Mouse (Mus musculus) cerebellum, adult 2 months (tissue): Measurements from ENCODE around the gene Btnl1. TPM values are rescaled to one million over a fixed set of nuclear protein-coding genes. Genes with fewer than 3 reads are reported as not detected.

Experiments used
- DNase-seq, 2 experiments: peaks; one replicate each; pipeline ENCODE4 v3.0.0; 2021
- H3K27ac ChIP-seq: fragments of 200-500 bp; 2 replicates; pipeline ENCODE4 v1.5.1; 2012; ENCODE audit warnings: low read length, control low read depth, inconsistent platforms; ENCODE audit not compliant: insufficient read depth
- H3K27me3 ChIP-seq: fragments of 200-500 bp; 2 replicates; pipeline ENCODE4 v1.6.1; 2012; ENCODE audit warnings: inconsistent platforms, mild to moderate bottlenecking, low read length, moderate library complexity; ENCODE audit not compliant: control insufficient read depth, insufficient read depth
- H3K4me1 ChIP-seq: fragments of 200-500 bp; 2 replicates; pipeline ENCODE4 v1.6.1; 2011; ENCODE audit warnings: low read length; ENCODE audit not compliant: control insufficient read depth, insufficient read depth
- H3K4me3 ChIP-seq: fragments of 200-500 bp; replicated peaks from 2 replicates; pipeline ENCODE3; 2011; ENCODE audit warnings: mild to moderate bottlenecking, low read depth, low read length, control low read depth; ENCODE audit not compliant: insufficient read depth
- CTCF ChIP-seq: fragments of 200-500 bp; IDR thresholded peaks from 2 replicates; pipeline ENCODE4 v1.5.1; 2011; ENCODE audit warnings: low read depth, mild to moderate bottlenecking, control low read depth, low read length, moderate library complexity, borderline replicate concordance; ENCODE audit not compliant: insufficient read depth
- POLR2A ChIP-seq: fragments of 200-500 bp; IDR thresholded peaks from 2 replicates; pipeline ENCODE4 v1.6.1; 2011; ENCODE audit warnings: low read length, control low read depth, borderline replicate concordance; ENCODE audit not compliant: insufficient read depth
- WGBS: fragments of 180-500 bp; shearing (Covaris S2); methylation state at CpG from one replicate; pipeline ENCODE4 v1.1.7; 2018; 5-methylcytosine and 5-hydroxymethylcytosine counted together
- polyA plus RNA-seq: library from polyadenylated mRNA; depleted of rRNA; stranded (reverse); fragments of >200 nt; gene quantifications from 2 replicates; pipeline ENCODE4 v1.2.3, GENCODE M21; 2012

The Btnl1 gene
- polyA plus RNA-seq, 1 experiment: not detected

- Histone ChIP-seq H3K27ac (no peak overlapping the region), H3K27me3 (no peaks in the 10 kb centered on the region), H3K4me3 (no peak overlapping the region), H3K4me1 (no peaks in the 10 kb centered on the region)
- 48% methylated on average over 6 of the region's 6 CpGs for WGBS
- DNase-seq: no peak
- TF ChIP-seq POLR2A: no peak
- TF ChIP-seq CTCF: no peak
Measured at GRCm38 (mm10) chr17:34377450-34378209, 698 bp downstream of the Btnl1 start.

- WGBS: 55% methylated on average over 2 of the region's 2 CpGs
- H3K4me1 ChIP-seq: no peaks in the 10 kb centered on the region
- TF ChIP-seq CTCF: no peak
- TF ChIP-seq POLR2A: no peak
- no peak for DNase-seq
- no peak overlapping the region for H3K27ac ChIP-seq
- H3K4me3 ChIP-seq: no peak overlapping the region
- H3K27me3 ChIP-seq: no peaks in the 10 kb centered on the region
Measured at GRCm38 (mm10) chr17:34378716-34379115, 1.8 kb downstream of the Btnl1 start.

- no peak for TF ChIP-seq POLR2A
- TF ChIP-seq CTCF: no peak
- DNase-seq: no peak
- WGBS: 14% methylated on average over 7 of the region's 7 CpGs
- Histone ChIP-seq H3K27ac (no peak overlapping the region), H3K4me1 (no peaks in the 10 kb centered on the region; the same call in 1 of the 2 replicates), H3K27me3 (no peaks in the 10 kb centered on the region), H3K4me3 (no peak overlapping the region)
Measured at GRCm38 (mm10) chr17:34379451-34379850, 2.5 kb downstream of the Btnl1 start.

- Histone ChIP-seq H3K27me3 (no peaks in the 10 kb centered on the region), H3K27ac (no peak overlapping the region), H3K4me1 (no peaks in the 10 kb centered on the region; the same call in 1 of the 2 replicates), H3K4me3 (no peak overlapping the region)
- TF ChIP-seq CTCF (no peak), POLR2A (no peak)
- WGBS: 78% methylated on average over 11 of the region's 11 CpGs
- no peak for DNase-seq
Measured at GRCm38 (mm10) chr17:34381876-34382275, 4.9 kb downstream of the Btnl1 start.

- 74% methylated on average over 7 of the region's 7 CpGs for WGBS
- DNase-seq: no peak
- Histone ChIP-seq H3K27me3 (no peaks in the 10 kb centered on the region), H3K27ac (no peak overlapping the region), H3K4me1 (no peaks in the 10 kb centered on the region; the same call in 1 of the 2 replicates), H3K4me3 (no peak overlapping the region)
- TF ChIP-seq POLR2A (no peak), CTCF (peak; percentile 11; the same call in 1 of the 2 replicates)
Measured at GRCm38 (mm10) chr17:34383212-34383611, 6.3 kb downstream of the Btnl1 start.

- WGBS: 38% methylated on average over 3 of the region's 3 CpGs
Measured at GRCm38 (mm10) chr17:34384699-34385098, 7.8 kb downstream of the Btnl1 start.

GRCm38 (mm10) chr17:34386656-34387055, 9.7 kb downstream of the Btnl1 start:
- DNase-seq: no peak
- Histone ChIP-seq H3K27ac (no peak overlapping the region), H3K4me3 (no peak overlapping the region), H3K4me1 (no peaks in the 10 kb centered on the region; the same call in 1 of the 2 replicates), H3K27me3 (no peaks in the 10 kb centered on the region)
- TF ChIP-seq POLR2A: no peak
- TF ChIP-seq CTCF: no peak
- 47% methylated on average over 2 of the region's 2 CpGs for WGBS

More at GRCm38 (mm10) chr17:34384699-34385098, 7.8 kb downstream of the Btnl1 start:
- H3K27me3 ChIP-seq: no peaks in the 10 kb centered on the region
- H3K4me1 ChIP-seq: no peaks in the 10 kb centered on the region; the same call in 1 of the 2 replicates
- H3K4me3 ChIP-seq: no peak overlapping the region
- TF ChIP-seq POLR2A (no peak), CTCF (no peak)
- H3K27ac ChIP-seq: no peak overlapping the region
- DNase-seq: no peak

- Histone ChIP-seq H3K4me3 (no peak overlapping the region), H3K4me1 (no peaks in the 10 kb centered on the region; the same call in 1 of the 2 replicates), H3K27ac (no peak overlapping the region), H3K27me3 (no peaks in the 10 kb centered on the region)
- WGBS: 36% methylated on average over 4 of the region's 4 CpGs
- DNase-seq: peak; percentile 15 to 46
- TF ChIP-seq POLR2A (no peak), CTCF (peak; percentile 81)
Measured at GRCm38 (mm10) chr17:34388513-34388912, 11.6 kb downstream of the Btnl1 start.
